In genomic region chr13:112976720-112977119, GRCm38 (mm10) we compare ENCODE assay signal across 18 mouse cellular contexts. TPM values are rescaled to one million over a fixed set of nuclear protein-coding genes. Genes with fewer than 3 reads are reported as not detected.
DNase-seq lines count a peak whose midpoint lies in the region; ATAC-seq and TF ChIP-seq lines count a peak whose summit lies in the region.
"Had no signal": no experiment of that assay in that cellular context is flagged by ENCODE, and none has a peak within 500 bp of the region (broad histone marks: within the 10 kb centered on the region; RNA-seq: fewer than 3 reads in every experiment).

No protein-coding gene starts in this region.

- peaks cover 9% of the 10 kb centered on the region for H3K27me3 ChIP-seq in heart, embryonic 16.5 days (ENCODE audit: control insufficient read depth, insufficient read depth, low read length)
- no peaks in the 10 kb centered on the region; the same call in 1 of the 2 replicates for H3K27me3 ChIP-seq in thymus, adult 2 months (ENCODE audit: control insufficient read depth, insufficient read depth, low read length)

- H3K4me1 ChIP-seq in heart, embryonic 16.5 days (ENCODE audit: control insufficient read depth, insufficient read depth, low read length), result no peaks in the 10 kb centered on the region
- H3K4me1 ChIP-seq in thymus, adult 2 months (replicated peaks; ENCODE audit: control insufficient read depth, insufficient read depth, low read length), result peaks cover 5% of the 10 kb centered on the region

- H3K9ac ChIP-seq in heart, embryonic 16.5 days (ENCODE audit: low read length), result no peak overlapping the region

- no peak overlapping the region for H3K27ac ChIP-seq in heart, embryonic 16.5 days (ENCODE audit: low read length)
- no peak overlapping the region for H3K27ac ChIP-seq in thymus, adult 2 months (ENCODE audit: control insufficient read depth, insufficient read depth, low read length)
- H3K27ac ChIP-seq: forebrain, embryonic 10.5 days had no signal

- H3K36me3 ChIP-seq in heart, embryonic 16.5 days (ENCODE audit: control insufficient read depth, insufficient read depth), result no peaks in the 10 kb centered on the region
- no peaks in the 10 kb centered on the region for H3K36me3 ChIP-seq in thymus, adult 2 months (ENCODE audit: control insufficient read depth, insufficient read depth, low read length)
- H3K36me3 ChIP-seq: forebrain, embryonic 10.5 days had no signal

- peak overlapping the region; percentile 34 for H3K4me2 ChIP-seq in heart, embryonic 16.5 days (ENCODE audit: low read depth, low read length)

- no peak for TF ChIP-seq CTCF in thymus, adult 2 months (IDR thresholded peaks at IDR 0.05; ENCODE audit: borderline replicate concordance, control insufficient read depth, extremely low read depth, insufficient read depth, low read length, poor library complexity)

- intact Hi-C loops in heart, postnatal 10 days (cut with DNase I), result no loop called here

- DNase-seq in heart, postnatal 10 days, result no peak
- no peak for DNase-seq in thymus, adult 2 months
- no peak for DNase-seq in thymus, postnatal 25 days
- DNase-seq in spleen, postnatal 10 days (ENCODE audit: low spot score in 2 of 2), result no peak
- DNase-seq: adrenal gland, postnatal 10 days; B cell, adult 2 months; layer of hippocampus, postnatal 36 days; spleen, adult 18-20 months had no signal

- ATAC-seq in heart, embryonic 16.5 days (replicated peaks; ENCODE audit: extremely low read depth, insufficient read depth, low FRiP score), result no peak
- peak; percentile 86 for ATAC-seq in granulocyte monocyte progenitor cell, adult 5-6 weeks (replicated peaks; ENCODE audit: poor library complexity, severe bottlenecking)
- peak; percentile 68 for ATAC-seq in megakaryocyte progenitor cell, adult 5-6 weeks (replicated peaks; ENCODE audit: poor library complexity)
- no peak for ATAC-seq in erythroblast, adult 5-6 weeks (replicated peaks; ENCODE audit: low FRiP score, poor library complexity, severe bottlenecking)
- ATAC-seq: inflammation-experienced regulatory T-cells, adult 6 months; Patski had no signal

- H3K4me3 ChIP-seq in heart, embryonic 16.5 days (ENCODE audit: low read length), result no peak overlapping the region
- peak overlapping the region; percentile 22 for H3K4me3 ChIP-seq in thymus, adult 2 months (ENCODE audit: control insufficient read depth, insufficient read depth, low read length)
- H3K4me3 ChIP-seq: forebrain, embryonic 10.5 days had no signal

- no peak for TF ChIP-seq POLR2A in thymus, adult 2 months (IDR thresholded peaks at IDR 0.05; ENCODE audit: control insufficient read depth, extremely low read depth, insufficient read depth, low read length, poor library complexity)

- WGBS in heart, embryonic 16.5 days, result 33% methylated on average over 10 of the region's 10 CpGs
- WGBS in thymus, adult 2 months, result 31% methylated on average over 10 of the region's 10 CpGs

- H3K9me3 ChIP-seq in heart, embryonic 16.5 days (replicated peaks; ENCODE audit: control insufficient read depth, low read length), result no peaks in the 10 kb centered on the region
- H3K9me3 ChIP-seq: forebrain, embryonic 10.5 days had no signal

RNA-seq across cellular contexts. Expression of gene Ccno, which starts 10.9 kb away (rescaled TPM):
- 0.87 and 2.0 TPM in 2 replicates for polyA plus RNA-seq in heart, embryonic 16.5 days (2015; fragmentation: Nextera tagmentation; extraction: Ambion mirVana)
- total RNA-seq in heart, postnatal 10 days (2021), result under 1 TPM; 0.14 to 0.37 TPM
- 3.9 and 6.1 TPM in 2 replicates for polyA plus RNA-seq in thymus, adult 2 months (2012; rRNA removed)
- total RNA-seq in granulocyte monocyte progenitor cell, adult 5-6 weeks (2014; fragmentation: Nextera tagmentation), result 1.7 TPM in 1 of 2 replicates, not detected in the other
- 1.3 and 6.3 TPM in 2 replicates for total RNA-seq in granulocyte monocyte progenitor cell, adult 5-6 weeks (2017)
- 1.5 and 2.1 TPM in 2 replicates for total RNA-seq in megakaryocyte progenitor cell, adult 5-6 weeks (2015)
- 1.4 and 1.6 TPM in 2 replicates for total RNA-seq in megakaryocyte progenitor cell, adult 5-6 weeks (2017)
- 5.2 and 10.0 TPM in 2 replicates for total RNA-seq in erythroblast, adult 5-6 weeks (2015; ENCODE audit: low replicate concordance)
- total RNA-seq in erythroblast, adult 5-6 weeks (2017; ENCODE audit: low replicate concordance), result 2.0 TPM in 2 replicates
- polyA plus RNA-seq: inflammation-experienced regulatory T-cells, adult 6 months had no signal

RNA-seq across cellular contexts. Expression of gene Mcidas, which starts 16.9 kb away (rescaled TPM):
- 0.62 and 1.2 TPM in 2 replicates for polyA plus RNA-seq in heart, embryonic 16.5 days (2015; fragmentation: Nextera tagmentation; extraction: Ambion mirVana)
- total RNA-seq in heart, postnatal 10 days (2021), result not detected
- 0.28 and 0.32 TPM in 2 replicates for polyA plus RNA-seq in thymus, adult 2 months (2012; rRNA removed)
- total RNA-seq in granulocyte monocyte progenitor cell, adult 5-6 weeks (2014; fragmentation: Nextera tagmentation), result not detected in 2 replicates
- total RNA-seq in granulocyte monocyte progenitor cell, adult 5-6 weeks (2017), result not detected in 2 replicates
- not detected in 2 replicates for total RNA-seq in megakaryocyte progenitor cell, adult 5-6 weeks (2015)
- not detected in 2 replicates for total RNA-seq in megakaryocyte progenitor cell, adult 5-6 weeks (2017)
- not detected in 2 replicates for total RNA-seq in erythroblast, adult 5-6 weeks (2015; ENCODE audit: low replicate concordance)
- not detected in 2 replicates for total RNA-seq in erythroblast, adult 5-6 weeks (2017; ENCODE audit: low replicate concordance)
- total RNA-seq: adrenal gland, postnatal 10 days had no signal
- polyA plus RNA-seq: heart, postnatal 0 days; inflammation-experienced regulatory T-cells, adult 6 months; liver, embryonic 16.5 days had no signal

RNA-seq across cellular contexts. Expression of gene Dhx29, which starts 49.5 kb away (rescaled TPM):
- 13.0 and 13.2 TPM in 2 replicates for polyA plus RNA-seq in heart, embryonic 16.5 days (2015; fragmentation: Nextera tagmentation; extraction: Ambion mirVana)
- total RNA-seq in heart, postnatal 10 days (2021), result 10 to 100 TPM; 12.8 to 15.9 TPM
- 4.8 and 5.2 TPM in 2 replicates for polyA plus RNA-seq in thymus, adult 2 months (2012; rRNA removed)
- total RNA-seq in granulocyte monocyte progenitor cell, adult 5-6 weeks (2014; fragmentation: Nextera tagmentation), result 14.8 and 16.9 TPM in 2 replicates
- 25.6 and 29.3 TPM in 2 replicates for total RNA-seq in granulocyte monocyte progenitor cell, adult 5-6 weeks (2017)
- 16.7 and 22.3 TPM in 2 replicates for total RNA-seq in megakaryocyte progenitor cell, adult 5-6 weeks (2015)
- 27.2 and 29.8 TPM in 2 replicates for total RNA-seq in megakaryocyte progenitor cell, adult 5-6 weeks (2017)
- 3.1 and 9.2 TPM in 2 replicates for total RNA-seq in erythroblast, adult 5-6 weeks (2015; ENCODE audit: low replicate concordance)
- 6.4 and 7.8 TPM in 2 replicates for total RNA-seq in erythroblast, adult 5-6 weeks (2017; ENCODE audit: low replicate concordance)

RNA-seq across cellular contexts. Expression of gene Mtrex, which starts 49.5 kb away (rescaled TPM):
- 43.0 and 48.8 TPM in 2 replicates for polyA plus RNA-seq in heart, embryonic 16.5 days (2015; fragmentation: Nextera tagmentation; extraction: Ambion mirVana)
- total RNA-seq in heart, postnatal 10 days (2021), result 10 to 100 TPM; 29.4 to 31.6 TPM
- polyA plus RNA-seq in thymus, adult 2 months (2012; rRNA removed), result 12.6 and 14.5 TPM in 2 replicates
- total RNA-seq in granulocyte monocyte progenitor cell, adult 5-6 weeks (2014; fragmentation: Nextera tagmentation), result 37.9 and 50.1 TPM in 2 replicates
- total RNA-seq in granulocyte monocyte progenitor cell, adult 5-6 weeks (2017), result 72.6 and 84.6 TPM in 2 replicates
- 77.2 and 85.6 TPM in 2 replicates for total RNA-seq in megakaryocyte progenitor cell, adult 5-6 weeks (2015)
- 69.9 and 87.9 TPM in 2 replicates for total RNA-seq in megakaryocyte progenitor cell, adult 5-6 weeks (2017)
- total RNA-seq in erythroblast, adult 5-6 weeks (2015; ENCODE audit: low replicate concordance), result 34.9 and 56.7 TPM in 2 replicates
- total RNA-seq in erythroblast, adult 5-6 weeks (2017; ENCODE audit: low replicate concordance), result 33.9 and 51.3 TPM in 2 replicates

RNA-seq across cellular contexts. Expression of gene Cdc20b, which starts 58.2 kb away (rescaled TPM):
- polyA plus RNA-seq in heart, embryonic 16.5 days (2015; fragmentation: Nextera tagmentation; extraction: Ambion mirVana), result 0.38 and 0.62 TPM in 2 replicates
- under 1 TPM in 1 of 2 experiments, not detected in 1; 0.17 TPM for total RNA-seq in heart, postnatal 10 days (2021)
- polyA plus RNA-seq in thymus, adult 2 months (2012; rRNA removed), result 0.47 and 0.48 TPM in 2 replicates
- not detected in 2 replicates for total RNA-seq in granulocyte monocyte progenitor cell, adult 5-6 weeks (2014; fragmentation: Nextera tagmentation)
- not detected in 2 replicates for total RNA-seq in granulocyte monocyte progenitor cell, adult 5-6 weeks (2017)
- not detected in 2 replicates for total RNA-seq in megakaryocyte progenitor cell, adult 5-6 weeks (2015)
- total RNA-seq in megakaryocyte progenitor cell, adult 5-6 weeks (2017), result not detected in 2 replicates
- total RNA-seq in erythroblast, adult 5-6 weeks (2015; ENCODE audit: low replicate concordance), result not detected in 2 replicates
- total RNA-seq in erythroblast, adult 5-6 weeks (2017; ENCODE audit: low replicate concordance), result not detected in 2 replicates
- total RNA-seq: adrenal gland, postnatal 10 days; layer of hippocampus, postnatal 36 days had no signal
- polyA plus RNA-seq: cortical plate, adult 2 months; heart, postnatal 0 days; inflammation-experienced regulatory T-cells, adult 6 months; liver, embryonic 16.5 days; Patski had no signal

Comparison
In these comparisons a context has a peak if more than half of its experiments do, and no peak if none do; other contexts are left out.
1. ATAC-seq: peak in granulocyte monocyte progenitor cell, adult 5-6 weeks (single experiment) and megakaryocyte progenitor cell, adult 5-6 weeks (single experiment); none in heart, embryonic 16.5 days (single experiment) and erythroblast, adult 5-6 weeks (single experiment).